Mouse (Mus musculus): ENCODE measurements around the gene Ptger1. TPM values are rescaled to one million over a fixed set of nuclear protein-coding genes. Genes with fewer than 3 reads are reported as not detected.

Ptger1 gene
- total RNA-seq, 2 experiments from 2014 or later, result 1.2 to 1.6 TPM

DNA sequence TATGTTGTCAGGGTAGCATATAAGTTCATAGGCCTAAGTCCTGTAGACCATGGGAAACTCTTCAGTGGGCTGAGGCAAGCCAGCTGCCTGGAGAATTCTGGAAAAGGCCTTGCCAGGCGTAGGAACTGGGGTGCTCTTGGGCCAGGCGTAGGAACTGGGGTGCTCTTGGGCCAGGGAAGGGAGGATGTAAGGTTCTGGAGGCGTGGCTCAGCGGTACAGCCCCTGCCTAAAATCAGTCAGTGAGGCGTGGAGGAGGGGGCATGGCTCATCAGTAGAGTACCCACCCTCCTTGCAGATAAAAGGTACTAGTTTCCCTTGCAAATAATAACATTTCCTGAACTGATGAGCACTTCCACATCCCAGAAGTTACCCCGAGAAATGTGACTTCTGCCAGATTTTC lies 11.8 kb upstream of the Ptger1 start:
- DNase-seq (ENCODE audit: low spot score in 2 of 2), result no peak

DNA sequence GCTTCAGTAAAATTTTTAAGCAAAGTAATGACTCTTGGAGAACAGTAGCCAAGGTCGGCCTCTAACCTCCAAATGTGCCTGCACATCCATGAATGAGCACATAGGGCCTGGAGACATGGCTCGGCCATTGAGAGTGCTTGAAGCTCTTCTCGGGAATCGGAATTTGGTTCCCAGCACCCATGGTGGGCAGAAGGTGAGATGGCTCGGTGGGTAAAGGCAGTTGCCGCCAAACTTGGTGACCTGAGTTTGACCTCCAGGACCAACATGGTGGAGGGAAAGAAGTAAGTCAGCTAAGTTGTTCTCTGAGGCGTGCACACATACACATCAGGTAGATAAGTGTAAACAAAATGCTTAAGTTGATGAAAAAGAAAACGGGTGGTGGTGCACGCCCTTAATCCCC lies 10.4 kb upstream of the Ptger1 start:
- DNase-seq (ENCODE audit: low spot score in 2 of 2), result no peak

- DNase-seq (ENCODE audit: low spot score in 2 of 2), result no peak
Measured at GRCm38 (mm10) chr8:83656484-83657246, 9.8 kb upstream of the Ptger1 start.

DNA sequence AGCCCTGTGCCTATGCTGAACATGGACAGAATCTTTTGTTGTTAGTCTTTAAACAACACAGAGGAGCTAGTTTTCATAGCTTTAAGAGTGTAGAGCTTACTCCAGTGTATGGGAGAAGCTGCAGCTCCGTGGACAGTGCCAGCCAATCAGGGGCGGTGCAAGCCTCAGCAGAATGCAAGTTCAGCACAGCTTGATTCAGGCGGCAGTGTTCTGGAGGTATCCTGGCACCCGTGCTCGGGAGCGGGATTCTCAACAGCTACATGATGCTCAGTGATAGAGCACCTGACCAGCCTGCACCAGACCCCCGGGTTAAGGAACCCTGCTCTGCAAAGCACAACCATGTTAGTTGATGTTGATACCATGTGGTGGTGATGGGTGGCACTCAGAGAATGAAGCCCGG lies 5.9 kb upstream of the Ptger1 start:
- peak; percentile 52 to 61 for DNase-seq (ENCODE audit: low spot score in 2 of 2)

- DNase-seq (ENCODE audit: low spot score in 2 of 2), result no peak
Measured at GRCm38 (mm10) chr8:83660995-83661680, 5.3 kb upstream of the Ptger1 start.

GRCm38 (mm10) chr8:83662421-83662826 lies 4.1 kb upstream of the Ptger1 start:
- peak; percentile 89 to 93 for DNase-seq (ENCODE audit: low spot score in 2 of 2)

DNA sequence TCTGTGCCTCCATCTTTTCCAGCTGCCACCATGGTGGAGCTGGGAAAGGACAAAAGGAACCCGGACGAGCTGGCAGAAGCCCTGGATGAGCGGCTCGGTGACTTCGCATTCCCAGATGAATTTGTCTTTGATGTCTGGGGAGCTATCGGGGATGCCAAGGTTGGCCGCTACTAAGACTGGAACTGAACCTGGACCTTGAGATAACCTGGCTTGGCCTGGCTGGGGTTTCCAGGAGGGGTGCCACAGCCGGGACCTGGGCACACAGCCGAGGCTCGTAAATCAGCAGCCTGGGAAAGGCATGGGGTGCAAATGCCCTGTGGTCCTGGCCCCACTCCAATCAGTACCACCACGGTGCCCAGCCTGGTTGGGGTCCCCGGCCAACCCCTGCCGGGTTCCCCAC lies 2.4 kb upstream of the Ptger1 start:
- no peak for DNase-seq (ENCODE audit: low spot score in 2 of 2)

- no peak for DNase-seq (ENCODE audit: low spot score in 2 of 2)
Measured at GRCm38 (mm10) chr8:83664931-83665625, 1.4 kb upstream of the Ptger1 start.

DNA sequence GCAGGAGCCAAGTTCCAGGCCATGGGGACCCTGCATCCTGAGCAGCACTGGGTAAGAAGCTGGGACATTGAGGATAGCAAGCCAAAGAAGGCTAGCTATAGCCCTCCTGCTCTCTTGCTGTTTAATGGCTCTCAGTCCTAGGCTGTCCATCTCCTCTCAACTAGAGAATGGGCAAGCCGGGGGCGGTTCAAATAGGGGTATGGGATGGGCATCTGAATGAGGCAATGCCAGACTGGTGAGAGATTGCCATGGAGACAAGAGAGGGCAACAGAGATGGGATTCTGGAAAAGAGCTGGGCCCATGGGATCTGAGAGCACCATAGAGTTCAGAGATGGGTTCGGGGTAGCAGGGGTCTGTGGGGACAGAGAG lies 372 bp downstream of the Ptger1 start:
- no peak for DNase-seq (ENCODE audit: low spot score in 2 of 2)

DNA sequence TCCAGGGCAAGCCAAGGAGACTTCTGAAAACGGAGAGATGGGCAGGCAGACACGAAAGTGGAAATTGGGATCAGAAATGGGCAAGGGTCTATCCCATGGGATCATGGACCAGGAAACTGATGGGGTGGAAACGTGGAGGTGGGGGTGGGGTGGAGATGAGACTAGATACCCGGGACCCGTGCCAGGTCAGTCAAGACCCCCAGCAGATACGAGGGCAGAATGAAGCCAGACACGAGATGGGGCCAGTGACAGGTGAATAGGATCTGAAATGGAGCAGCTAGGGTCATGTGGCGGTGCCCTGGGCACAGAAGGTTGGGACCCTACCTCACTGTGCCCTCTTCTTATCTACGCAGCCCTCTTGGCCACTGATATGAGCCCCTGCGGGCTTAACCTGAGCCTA lies 1.0 kb downstream of the Ptger1 start:
- DNase-seq (ENCODE audit: low spot score in 2 of 2), result no peak

- peak; percentile 43 to 55 for DNase-seq (ENCODE audit: low spot score in 2 of 2)
Measured at GRCm38 (mm10) chr8:83668010-83668916, 1.8 kb downstream of the Ptger1 start.

DNA sequence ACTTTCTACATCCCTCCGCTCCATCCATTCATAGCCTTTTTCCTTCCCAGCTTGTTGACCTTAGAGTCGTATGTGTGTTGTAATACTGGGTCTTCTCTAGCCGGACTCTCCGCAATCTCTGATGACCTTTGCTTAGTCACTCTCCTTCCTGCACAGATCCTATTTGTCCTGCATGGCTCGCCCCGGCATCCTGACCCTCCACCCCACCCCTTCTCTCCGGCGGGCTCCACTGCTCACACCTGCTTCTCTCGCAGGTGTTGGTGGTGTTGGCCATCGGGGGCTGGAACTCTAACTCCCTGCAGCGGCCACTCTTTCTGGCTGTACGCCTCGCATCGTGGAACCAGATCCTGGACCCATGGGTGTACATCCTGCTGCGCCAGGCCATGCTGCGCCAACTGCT lies 2.5 kb downstream of the Ptger1 start:
- no peak for DNase-seq (ENCODE audit: low spot score in 2 of 2)

GRCm38 (mm10) chr8:83672936-83673335 lies 6.5 kb downstream of the Ptger1 start:
- DNase-seq (ENCODE audit: low spot score in 2 of 2), result no peak

- DNase-seq (ENCODE audit: low spot score in 2 of 2), result peak; percentile 49 to 75
Measured at GRCm38 (mm10) chr8:83674497-83674896, 8.0 kb downstream of the Ptger1 start.

DNA sequence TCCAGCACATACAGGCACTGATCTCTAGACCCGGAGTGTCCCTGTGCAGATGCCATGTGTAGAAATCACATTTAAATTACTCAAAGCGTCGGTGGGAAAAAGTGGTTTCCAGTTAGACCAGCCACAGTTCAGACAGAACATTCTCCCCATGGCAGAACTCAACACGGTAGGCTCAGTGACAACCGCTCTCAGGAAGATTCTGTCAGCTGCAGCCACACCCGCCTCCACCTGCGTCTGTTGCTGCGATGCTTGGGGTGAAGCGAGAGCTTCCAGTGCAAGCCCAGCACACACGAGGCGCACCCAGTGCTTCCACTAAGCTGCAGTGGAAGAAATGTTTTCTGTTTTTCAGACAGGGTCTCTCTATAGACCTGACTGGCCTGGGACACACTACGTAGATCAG lies 13.4 kb downstream of the Ptger1 start:
- DNase-seq (ENCODE audit: low spot score in 2 of 2), result peak; percentile 56 to 82

GRCm38 (mm10) chr8:83680603-83681002 lies 14.1 kb downstream of the Ptger1 start:
- no peak for DNase-seq (ENCODE audit: low spot score in 2 of 2)

DNA sequence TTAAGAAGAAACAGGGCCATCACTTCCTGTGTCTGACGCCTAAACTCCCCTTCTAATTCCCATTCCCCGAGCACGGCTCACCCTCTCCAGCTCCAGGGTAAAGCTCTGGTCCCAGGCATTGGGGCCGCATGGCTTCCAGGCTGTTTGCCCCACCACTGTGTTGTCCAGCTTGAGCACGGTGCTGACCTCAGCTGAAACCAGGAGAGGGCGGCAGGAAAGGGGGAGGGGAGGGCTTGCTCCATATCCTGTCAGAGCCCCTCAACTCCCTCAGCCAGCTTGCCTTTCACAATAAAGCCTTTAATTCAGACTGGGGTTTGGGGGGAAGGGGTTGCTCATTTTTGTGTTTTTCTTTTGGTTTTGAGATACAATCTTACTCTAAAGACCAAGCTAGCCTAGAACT lies 14.6 kb downstream of the Ptger1 start:
- DNase-seq (ENCODE audit: low spot score in 2 of 2), result no peak

DNA sequence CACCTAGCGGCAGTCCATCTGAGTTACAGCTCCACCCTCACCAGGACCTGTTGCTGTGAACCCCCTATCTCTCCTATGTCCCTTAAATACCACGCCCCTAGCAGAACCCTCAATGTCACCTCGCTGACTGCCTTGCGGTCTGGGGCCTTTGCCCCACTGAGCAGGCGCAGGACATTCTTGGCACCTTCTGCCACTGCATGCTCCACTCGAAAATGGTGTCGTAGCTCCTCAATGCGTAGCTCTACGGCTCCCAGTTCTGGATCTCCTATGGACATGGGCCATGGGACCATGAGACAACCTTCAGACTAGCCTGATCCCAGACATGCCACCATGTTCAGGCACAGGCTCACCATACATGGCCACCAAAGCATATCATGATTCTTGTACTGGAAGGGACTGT lies 18.0 kb downstream of the Ptger1 start:
- no peak for DNase-seq (ENCODE audit: low spot score in 2 of 2)

DNA sequence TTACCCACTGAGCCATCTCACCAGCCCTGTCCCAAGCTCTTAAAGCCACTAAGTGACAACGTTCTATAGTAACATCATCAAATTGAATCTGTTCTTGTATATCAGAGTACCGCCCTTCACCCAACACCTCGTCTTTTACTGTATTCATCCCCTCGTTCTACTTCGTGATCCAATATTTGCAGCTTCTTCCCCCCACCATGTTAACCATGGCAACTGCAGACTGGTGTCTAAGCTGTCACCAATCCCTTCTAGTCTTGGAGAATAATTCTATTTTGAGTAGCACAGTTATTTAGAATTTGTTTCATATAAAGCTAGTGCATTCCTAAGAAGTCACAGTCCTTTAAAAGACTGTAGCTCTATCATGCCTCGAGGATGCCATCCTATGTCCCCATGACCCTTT lies 22.8 kb downstream of the Ptger1 start:
- DNase-seq (ENCODE audit: low spot score in 2 of 2), result no peak

DNA sequence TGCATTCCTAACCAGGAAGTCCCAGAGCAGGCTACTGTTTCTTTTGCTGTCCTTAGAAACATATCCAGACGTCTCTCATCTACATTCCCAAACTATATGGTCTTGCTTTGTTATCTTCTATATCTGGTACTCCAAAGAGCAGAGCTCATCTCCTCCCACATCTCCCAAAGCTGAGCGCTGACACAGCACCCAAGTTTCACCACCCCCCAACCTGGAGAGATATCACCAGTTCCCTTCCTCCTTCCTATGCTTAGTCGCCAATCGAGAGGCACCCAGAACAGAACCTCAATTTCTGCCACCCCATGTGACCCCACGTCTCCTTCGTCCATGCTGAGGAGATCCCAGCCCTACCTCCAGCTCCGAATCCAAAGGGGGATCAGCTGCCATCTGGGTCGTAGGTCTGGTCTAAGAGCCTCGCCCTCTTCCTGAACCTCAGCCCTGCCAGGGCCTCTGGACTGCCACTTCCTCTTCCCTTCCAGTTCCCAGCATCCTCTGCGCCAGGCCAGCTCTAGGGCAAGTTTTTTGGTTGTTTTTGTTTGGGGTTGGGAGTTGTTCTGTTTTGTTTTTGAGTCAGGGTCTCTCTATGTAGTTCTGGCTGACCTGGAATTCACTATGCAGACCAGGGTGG lies 27.2 kb downstream of the Ptger1 start:
- no peak for DNase-seq (ENCODE audit: low spot score in 2 of 2)

Data from left cerebral cortex, adult 18-20 months (tissue).